Mouse (Mus musculus) lung, postnatal 25 days (tissue): ENCODE results near the gene Lyz1.
"Not testable (repeated sequence)": the region's sequence is repeated elsewhere in the genome, so short reads cannot be mapped to it uniquely, and the experiment has no call there.

Source experiments
- DNase-seq: peaks from one replicate; pipeline ENCODE4 v3.0.0; 2022; ENCODE audit warnings: low spot score

The Lyz1 gene

DNA sequence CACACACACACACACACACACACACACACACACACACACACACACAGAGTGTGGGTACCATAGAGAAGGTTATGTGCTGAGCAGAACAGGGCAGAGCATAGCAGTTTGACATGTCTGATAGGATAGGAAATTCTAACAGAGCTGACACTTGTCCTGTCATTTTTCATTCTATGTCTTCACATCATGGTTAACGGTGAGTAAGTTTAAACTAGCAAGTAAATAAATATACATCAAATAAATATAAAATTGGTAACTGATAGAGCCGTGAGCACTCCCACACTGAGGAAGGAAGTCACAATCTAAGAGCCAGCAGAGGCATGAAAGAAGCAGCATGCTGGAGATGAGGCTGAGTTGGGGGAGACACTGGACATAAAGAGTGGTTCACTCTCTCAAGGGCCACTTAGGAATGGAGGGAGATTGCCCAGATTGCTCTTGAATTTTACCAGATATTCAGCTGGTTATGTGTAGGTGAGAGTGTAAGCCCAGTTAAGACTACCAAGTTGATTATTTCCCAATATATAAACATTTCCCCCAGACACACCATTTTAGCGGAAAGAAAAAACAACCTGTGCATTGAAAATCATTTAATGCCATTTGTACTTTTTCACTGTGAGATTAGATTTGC lies 5.3 kb downstream of the Lyz1 start:
- DNase-seq: no peak

DNA sequence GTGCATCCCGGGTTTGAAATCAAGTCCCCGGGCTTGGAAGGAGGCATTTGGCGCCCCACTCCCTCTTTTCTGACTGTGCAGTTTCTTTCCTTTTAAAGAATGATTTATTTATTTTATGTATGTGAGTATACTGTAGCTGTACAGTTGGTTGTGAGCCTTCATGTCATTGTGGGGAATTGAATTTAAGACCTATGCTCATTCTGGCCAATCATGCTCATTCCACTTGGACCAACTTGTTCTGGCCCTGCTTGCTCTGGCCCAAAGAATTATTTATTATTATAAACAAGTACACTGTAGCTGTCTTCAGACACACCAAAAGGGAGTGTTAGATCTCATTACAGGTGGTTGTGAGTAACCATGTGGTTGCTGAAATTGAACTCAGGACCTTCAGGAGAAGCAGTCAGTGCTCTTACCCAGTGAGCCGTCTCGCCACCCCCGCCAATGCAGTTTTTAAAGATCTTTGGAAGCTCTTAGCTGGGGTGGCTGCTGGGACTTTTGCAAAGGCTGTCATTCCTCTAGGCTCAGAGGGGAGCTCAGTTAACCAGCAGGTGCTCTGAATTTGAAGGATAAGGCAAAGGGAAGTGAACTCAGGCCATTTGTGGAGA lies 6.2 kb downstream of the Lyz1 start:
- DNase-seq: no peak

DNA sequence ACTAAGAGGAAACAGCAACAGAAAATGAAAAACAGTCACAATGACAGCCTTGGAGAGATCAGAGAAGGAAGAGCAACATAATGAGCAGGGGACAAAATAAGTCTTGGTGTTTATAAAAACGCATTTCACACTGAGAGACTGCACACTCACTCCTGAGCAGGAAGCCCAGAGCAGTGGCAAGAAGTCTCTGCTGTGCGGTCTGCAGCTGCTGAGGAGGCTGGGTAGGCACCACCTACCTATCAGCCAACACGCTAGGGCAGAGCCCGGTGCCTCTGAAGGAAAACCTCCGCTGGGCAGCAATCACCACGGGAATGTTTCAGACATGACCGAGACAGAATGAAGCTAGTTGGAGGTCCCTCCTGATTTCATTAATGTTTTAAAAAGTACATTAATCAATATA lies 7.1 kb downstream of the Lyz1 start:
- DNase-seq: not testable (repeated sequence)

DNA sequence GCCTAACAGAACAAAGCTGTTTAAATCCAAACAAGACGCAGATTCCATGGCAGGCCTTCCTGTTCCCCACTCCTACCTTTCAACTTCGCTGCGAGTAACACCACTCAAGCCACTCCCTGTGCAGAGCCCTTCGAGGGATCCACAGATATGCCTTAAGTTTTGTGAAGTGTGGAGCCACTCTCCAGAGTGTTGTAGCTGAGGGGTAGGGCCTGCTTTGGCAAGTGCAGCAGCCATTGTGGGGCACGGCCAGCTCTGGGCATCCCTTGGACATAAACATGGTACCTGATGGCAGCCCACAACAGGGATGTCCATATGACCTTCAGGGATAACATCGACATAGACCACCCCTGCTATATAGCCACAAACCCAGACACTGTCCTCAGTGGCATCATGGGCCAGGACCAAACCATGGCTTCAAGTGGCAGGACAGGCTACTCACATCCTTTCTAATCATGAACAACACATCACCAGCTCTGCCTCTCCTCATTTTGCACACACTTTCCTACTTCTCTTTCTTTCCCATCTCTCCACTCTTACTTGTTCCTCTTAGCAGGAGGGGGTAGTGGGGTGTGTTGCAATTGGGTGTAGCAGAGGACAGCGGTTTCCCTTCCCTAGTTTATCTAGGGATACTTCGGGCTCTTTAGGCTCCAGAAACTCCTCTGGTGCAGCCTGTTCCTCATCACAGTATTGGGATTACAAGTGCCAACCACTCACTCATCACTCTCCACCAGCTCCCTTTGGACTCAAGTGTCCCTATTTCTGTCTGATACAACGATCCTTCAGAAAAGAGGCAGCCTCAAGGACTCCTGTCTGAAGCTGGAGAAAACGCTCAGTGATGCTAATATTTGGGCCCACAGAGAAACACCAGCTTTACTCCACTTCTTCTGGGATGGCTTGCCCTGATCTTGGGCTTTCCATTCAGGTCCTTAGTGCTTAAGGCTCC lies 7.8 kb downstream of the Lyz1 start:
- DNase-seq: no peak

DNA sequence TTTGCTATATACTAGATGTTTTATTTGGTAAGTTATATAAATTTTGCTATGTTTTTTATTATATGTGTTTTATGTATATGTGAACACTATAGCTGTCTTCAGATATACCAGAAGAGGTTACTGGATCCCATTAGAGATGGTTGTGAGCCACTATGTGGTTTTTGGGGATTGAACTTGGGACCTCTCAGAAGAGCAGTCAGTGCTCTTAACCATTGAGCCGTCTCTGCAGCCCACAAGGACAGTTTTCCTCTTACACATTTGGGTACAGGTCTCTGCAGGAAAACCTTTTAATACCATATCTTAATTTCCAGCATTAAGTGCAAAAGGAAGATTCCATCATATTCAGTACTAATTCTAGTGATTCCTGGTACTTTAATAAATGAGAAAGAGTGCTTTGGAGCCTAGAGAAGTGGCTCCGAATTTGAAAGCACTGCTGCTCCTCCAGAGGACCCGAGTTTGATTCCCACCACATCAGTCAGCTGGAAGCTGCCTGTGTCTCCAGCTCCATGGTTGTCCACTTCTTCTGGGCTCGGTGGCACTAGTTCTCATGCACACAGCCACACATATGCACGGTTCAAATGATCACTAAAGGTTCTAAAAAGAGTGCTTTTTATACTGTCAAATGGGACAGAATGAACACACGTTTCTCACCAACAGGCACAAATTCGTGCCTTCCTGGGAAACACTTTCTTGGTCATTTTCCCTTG lies 8.6 kb downstream of the Lyz1 start:
- DNase-seq: no peak

DNA sequence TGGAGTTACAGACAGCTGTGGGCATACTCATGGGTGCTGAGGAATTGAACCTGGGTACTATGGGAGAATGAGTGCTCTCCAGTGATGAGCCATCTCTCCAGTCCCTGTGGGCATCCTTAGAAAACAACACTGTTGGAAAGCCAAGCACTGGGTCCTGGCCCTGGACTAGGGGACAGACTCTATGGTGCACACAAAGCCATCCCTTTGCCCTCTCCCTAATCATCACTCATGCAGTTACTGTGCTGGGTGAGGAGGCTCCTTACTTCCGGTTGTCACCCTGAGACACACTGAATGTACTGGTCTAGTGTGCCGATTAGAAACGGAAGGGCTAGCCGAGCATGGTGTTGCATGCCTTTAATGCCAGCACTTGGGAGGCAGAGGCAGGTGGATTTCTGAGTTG lies 9.5 kb downstream of the Lyz1 start:
- not testable (repeated sequence) for DNase-seq

DNA sequence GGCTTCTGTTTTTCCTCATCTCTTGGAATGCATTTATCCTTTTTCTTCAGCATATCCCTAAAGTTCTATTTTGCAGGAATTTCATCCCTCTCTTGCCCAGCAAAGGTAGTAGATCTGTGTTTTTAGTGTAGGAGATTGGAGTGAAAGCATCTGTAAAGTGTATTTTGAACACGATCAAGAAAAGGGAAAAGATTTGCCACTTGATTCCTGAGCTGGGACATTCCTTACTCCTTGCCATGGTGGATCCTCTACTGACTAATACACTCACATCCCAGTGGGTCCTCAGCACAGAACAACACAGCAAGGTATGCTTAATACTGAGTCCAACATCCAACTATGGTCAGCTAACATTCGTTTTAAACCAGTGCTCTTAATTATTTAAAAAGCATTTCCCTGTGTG lies 10.1 kb downstream of the Lyz1 start:
- DNase-seq: no peak

DNA sequence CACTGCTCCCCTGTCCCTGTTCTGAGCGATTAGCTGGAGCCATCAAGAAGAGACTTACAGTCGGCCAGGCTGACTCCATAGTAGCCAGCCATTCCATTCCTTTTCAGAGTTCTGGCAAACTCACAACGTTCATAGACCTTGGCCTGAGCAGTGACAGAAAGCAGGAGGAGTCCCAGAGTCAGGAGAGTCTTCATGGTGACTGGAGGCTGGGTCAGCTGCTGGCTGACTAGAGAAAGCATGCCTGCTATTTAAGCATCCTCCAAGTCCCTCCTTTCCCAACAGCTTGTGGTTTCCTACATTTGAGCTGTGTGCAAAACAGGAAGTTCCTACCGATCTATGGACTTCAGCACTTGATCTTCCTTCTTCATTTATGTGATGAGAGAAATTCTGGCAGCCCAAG lies 10.6 kb downstream of the Lyz1 start, which contains the start of gene Lyz2:
TSS of gene Lyz2 (minus strand) at position 273 of the 400 bp plus-strand sequence.
- peak; percentile 66 for DNase-seq

DNA sequence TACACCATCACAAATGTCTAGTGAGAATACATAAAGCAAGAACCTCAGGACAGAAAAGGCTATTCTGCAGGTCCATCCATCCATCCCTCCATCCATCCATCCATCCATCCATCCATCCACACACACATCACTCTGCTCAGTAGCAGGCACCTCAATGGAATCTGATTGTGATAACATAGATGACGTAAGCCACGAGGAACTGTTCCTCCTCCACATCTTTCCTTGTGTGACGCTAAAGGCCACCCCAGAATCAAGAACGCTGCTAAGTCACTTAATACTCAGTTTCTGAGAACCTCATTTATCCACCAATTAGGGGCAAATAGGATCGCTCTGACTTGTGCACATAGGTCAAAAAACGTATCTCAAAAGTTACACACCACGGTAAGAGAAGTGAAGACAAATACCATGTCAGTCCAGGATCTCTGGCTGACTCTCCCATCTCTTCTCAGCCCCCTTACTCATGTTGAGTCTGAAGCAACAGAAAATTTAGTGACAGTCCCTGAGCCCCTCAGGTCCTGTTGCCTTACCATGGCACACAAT lies 11.2 kb downstream of the Lyz1 start:
- no peak for DNase-seq

DNA sequence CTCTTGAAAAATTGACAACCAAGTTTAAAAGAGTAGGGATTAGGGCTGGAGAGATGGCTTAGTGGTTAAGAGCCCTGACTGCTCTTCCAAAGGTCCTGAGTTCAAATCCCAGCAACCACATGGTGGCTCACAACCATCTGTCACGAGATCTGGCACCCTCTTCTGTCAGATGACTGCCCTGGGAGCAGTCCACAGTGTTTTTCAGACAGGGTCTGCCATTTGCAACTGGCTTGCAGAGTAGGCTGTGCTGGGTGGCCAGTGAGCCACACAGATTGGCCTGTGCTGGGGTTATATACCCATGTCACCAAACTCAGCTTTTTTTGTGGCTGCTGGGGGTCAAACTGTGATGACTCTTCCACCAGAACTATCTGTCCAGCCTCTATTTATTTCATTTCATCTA lies 12.7 kb downstream of the Lyz1 start:
- no peak for DNase-seq

DNA sequence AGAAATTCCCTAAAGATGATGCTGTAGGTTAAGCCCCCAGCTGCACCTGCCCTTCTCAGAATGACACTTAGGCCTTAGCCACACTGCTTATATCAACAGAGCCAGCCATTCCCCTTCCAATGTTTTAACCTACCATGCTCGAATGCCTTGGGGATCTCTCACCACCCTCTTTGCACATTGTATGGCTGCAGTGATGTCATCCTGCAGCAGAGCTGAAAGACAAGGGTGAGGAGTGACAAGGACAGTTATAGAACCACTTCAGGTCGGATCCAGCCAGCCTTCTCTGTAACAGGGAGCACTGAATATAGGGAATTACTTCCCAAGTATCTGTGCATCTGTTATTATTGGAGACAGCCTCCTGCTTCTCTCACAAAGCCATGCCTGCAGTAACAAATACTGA lies 14.2 kb downstream of the Lyz1 start:
- not testable (repeated sequence) for DNase-seq

DNA sequence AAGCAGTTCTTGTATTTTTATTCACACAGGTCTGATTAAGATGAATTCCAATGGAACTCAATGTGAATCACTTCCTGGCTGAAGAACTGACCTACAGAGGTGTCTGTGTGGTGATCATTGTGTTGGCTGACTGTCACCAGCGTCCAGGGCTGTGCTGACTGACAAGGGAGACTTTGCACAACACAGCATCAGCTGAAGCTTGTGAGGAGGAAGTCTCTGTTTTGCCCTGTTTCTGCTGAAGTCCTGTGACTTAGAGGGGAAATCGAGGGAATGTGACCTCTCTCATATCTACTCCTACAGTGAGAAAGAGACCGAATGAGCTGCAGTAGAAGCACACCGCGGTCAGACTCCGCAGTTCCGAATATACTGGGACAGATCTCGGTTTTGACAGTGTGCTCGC lies 14.9 kb downstream of the Lyz1 start:
- DNase-seq: not testable (repeated sequence)

DNA sequence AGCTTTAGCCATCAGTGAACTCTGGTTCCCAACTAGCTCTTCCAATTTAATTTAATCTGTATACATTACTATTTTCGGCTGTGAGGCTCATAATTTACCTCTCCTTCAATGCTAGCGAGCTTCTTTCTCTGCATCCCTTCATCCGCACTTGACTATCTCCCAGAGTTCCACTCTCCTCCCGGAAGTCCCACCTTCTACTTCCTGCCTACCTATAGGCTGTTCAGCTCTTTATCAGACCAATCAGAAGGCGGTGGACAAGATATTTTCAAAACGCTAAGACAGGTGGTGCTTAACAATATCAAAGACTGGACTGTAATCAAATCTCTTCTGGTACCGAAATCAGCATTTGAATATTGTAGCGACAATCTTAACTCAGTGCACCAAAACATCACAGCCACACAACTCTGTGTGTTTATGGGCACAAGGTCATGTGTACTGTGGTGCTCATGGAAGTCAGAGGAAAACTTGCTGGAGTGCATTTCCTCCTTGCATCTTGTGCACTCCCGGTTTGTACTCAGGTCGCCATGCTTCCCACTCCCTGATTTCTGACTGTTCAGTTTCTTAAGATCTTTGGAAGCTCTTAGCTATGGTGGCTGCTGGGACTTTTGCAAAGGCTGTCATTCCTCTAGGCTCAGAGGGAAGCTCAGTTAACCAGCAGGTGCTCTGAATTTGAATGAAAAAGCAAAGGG lies 16.8 kb downstream of the Lyz1 start:
- no peak for DNase-seq

DNA sequence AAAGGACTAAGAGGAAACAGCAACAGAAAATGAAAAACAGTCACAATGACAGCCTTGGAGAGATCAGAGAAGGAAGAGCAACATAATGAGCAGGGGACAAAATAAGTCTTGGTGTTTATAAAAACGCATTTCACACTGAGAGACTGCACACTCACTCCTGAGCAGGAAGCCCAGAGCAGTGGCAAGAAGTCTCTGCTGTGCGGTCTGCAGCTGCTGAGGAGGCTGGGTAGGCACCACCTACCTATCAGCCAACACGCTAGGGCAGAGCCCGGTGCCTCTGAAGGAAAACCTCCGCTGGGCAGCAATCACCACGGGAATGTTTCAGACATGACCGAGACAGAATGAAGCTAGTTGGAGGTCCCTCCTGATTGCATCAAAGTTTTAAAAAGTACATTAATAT lies 18.0 kb downstream of the Lyz1 start:
- not testable (repeated sequence) for DNase-seq

DNA sequence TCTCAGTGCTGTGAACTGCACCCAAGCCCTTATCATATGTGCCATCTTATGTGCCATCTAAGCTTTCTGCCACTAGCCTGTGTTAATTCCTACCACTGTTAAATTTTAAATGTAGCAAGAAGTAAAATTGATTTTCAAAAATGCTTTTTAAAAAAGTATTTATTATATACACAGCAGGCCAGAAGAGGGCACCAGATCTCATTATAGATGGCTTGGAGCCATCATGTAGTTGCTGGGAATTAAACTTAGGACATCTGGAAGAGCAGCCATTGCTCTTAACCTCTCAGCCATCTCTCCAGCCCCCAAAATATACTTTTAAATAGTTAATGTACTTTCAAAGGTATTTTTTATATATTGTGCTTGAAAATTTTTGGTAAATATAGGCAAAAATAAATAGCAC lies 20.6 kb downstream of the Lyz1 start:
- DNase-seq: no peak

DNA sequence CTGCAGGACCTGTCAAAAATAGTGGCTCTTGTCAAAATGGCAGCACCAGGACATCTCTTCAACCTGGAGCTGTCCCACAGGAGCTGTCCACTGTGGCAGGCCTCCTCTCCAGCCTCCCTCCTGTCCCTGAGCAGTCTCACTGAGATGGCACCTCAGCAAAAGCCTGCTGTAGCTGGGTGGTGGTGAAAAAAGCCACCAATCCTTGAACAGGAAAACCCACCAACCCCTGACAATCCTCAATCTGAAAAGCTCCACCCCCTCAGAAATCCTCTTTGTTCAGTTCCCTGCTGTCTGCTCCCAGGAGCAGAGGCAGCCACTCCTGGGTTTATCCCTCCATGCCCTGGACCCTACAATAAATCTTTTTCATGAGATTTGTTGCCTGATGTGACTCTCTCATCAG lies 32.8 kb downstream of the Lyz1 start:
- no peak for DNase-seq

DNA sequence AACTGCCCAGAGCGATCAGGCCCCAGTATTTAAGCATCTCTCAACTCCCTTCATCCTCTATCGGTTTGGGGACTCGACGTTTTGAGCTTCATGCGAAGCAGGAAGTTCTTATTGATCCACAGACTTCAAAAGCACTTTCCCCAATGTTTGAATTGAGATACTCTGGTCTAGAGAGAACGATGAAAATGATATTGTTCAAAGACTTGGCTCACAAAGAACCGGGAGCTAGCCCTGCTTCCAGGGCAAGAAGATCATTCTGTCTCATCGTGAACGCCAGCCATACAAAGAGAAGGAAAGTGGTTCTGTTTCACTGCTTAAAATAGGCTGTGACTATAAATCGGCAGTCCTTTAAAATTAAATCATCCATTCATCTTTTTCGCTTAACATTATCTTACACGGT lies 54.1 kb downstream of the Lyz1 start, which contains the start of gene 9530003J23Rik:
TSS of gene 9530003J23Rik (minus strand) at position 101 of the 400 bp plus-strand sequence.
- no peak for DNase-seq
